Mouse (Mus musculus) forebrain, postnatal 0 days (tissue): ENCODE results near the gene Gabbr2. TPM values are rescaled to one million over a fixed set of nuclear protein-coding genes. Genes with fewer than 3 reads are reported as not detected.

Experiments
- ATAC-seq: fragments of 200-750 bp; cut with Nextera tagmentation; 2 replicates; pipeline ENCODE4 v1.8.0; 2017; ENCODE audit warnings: mild to moderate bottlenecking, moderate library complexity
- DNase-seq: peaks from one replicate; pipeline ENCODE4 v3.0.0-alpha.2; 2015
- H3K27ac ChIP-seq: fragments of 300-500 bp; sonication (generic); 2 replicates; pipeline ENCODE4 v1.5.1; 2014; ENCODE audit warnings: low read depth, mild to moderate bottlenecking, antibody characterized with exemption, low read length, moderate library complexity, mixed read lengths
- H3K27me3 ChIP-seq: fragments of 300-500 bp; sonication (generic); 2 replicates; pipeline ENCODE4 v1.6.1; 2014; ENCODE audit warnings: mild to moderate bottlenecking, low read length, mixed read lengths; ENCODE audit not compliant: insufficient read depth
- H3K36me3 ChIP-seq: fragments of 300-500 bp; sonication (generic); 2 replicates; pipeline ENCODE4 v1.6.1; 2014; ENCODE audit warnings: mild to moderate bottlenecking, moderate library complexity; ENCODE audit not compliant: insufficient read depth
- H3K4me1 ChIP-seq: fragments of 300-500 bp; sonication (generic); 2 replicates; pipeline ENCODE4 v1.6.1; 2014; ENCODE audit warnings: antibody characterized with exemption; ENCODE audit not compliant: insufficient read depth
- H3K4me2 ChIP-seq: fragments of 300-500 bp; sonication (generic); 2 replicates; pipeline ENCODE4 v1.6.1; 2014; ENCODE audit warnings: low read depth, mild to moderate bottlenecking, moderate library complexity
- H3K4me3 ChIP-seq: fragments of 300-500 bp; sonication (generic); 2 replicates; pipeline ENCODE4 v1.5.1; 2014; ENCODE audit warnings: low read depth, low read length, mixed read lengths
- H3K9ac ChIP-seq: fragments of 300-500 bp; sonication (generic); 2 replicates; pipeline ENCODE4 v1.6.1; 2014; ENCODE audit warnings: mild to moderate bottlenecking
- H3K9me3 ChIP-seq: fragments of 300-500 bp; sonication (generic); 2 replicates; pipeline ENCODE4 v1.6.1; 2016; ENCODE audit warnings: low read length
- CTCF ChIP-seq: sonication (generic); IDR thresholded peaks from 2 replicates; pipeline ENCODE4 v1.5.1; 2016; ENCODE audit warnings: antibody characterized with exemption, control low read depth, low read depth
- WGBS: fragments of 180-500 bp; shearing (Covaris S2); extraction: QIAGEN DNeasy Blood & Tissue Kit; methylation state at CpG from one replicate; pipeline ENCODE4 v1.1.7; 2014; 5-methylcytosine and 5-hydroxymethylcytosine counted together
- polyA plus RNA-seq: library from polyadenylated mRNA; unstranded; fragments of >200 nt; fragmentation: Nextera tagmentation; extraction: Ambion mirVana; gene quantifications from 2 replicates; pipeline ENCODE4 v1.2.1, GENCODE M21; 2015
- total RNA-seq: library from RNA; depleted of rRNA; stranded (reverse); fragments of >200 nt; gene quantifications from 2 replicates; pipeline ENCODE4 v1.2.3, GENCODE M21; 2014

Gene Gabbr2
- total and polyA plus RNA-seq, 2 experiments from 2014 or later, result 14.7 to 65.3 TPM

GRCm38 (mm10) chr4:46905152-46905551 is 86.5 kb downstream of the Gabbr2 start:
- Histone ChIP-seq H3K9ac (no peak overlapping the region), H3K4me3 (no peak overlapping the region), H3K27ac (no peak overlapping the region), H3K36me3 (no peaks in the 10 kb centered on the region), H3K4me1 (no peaks in the 10 kb centered on the region; the same call in 1 of the 2 replicates), H3K27me3 (no peaks in the 10 kb centered on the region), H3K9me3 (peaks cover 5% of the 10 kb centered on the region; the same call in 1 of the 2 replicates), H3K4me2 (no peak overlapping the region)
- WGBS, result 63% methylated on average over 3 of the region's 3 CpGs
- no peak for TF ChIP-seq CTCF
- ATAC-seq, result no peak
- no peak for DNase-seq

DNA sequence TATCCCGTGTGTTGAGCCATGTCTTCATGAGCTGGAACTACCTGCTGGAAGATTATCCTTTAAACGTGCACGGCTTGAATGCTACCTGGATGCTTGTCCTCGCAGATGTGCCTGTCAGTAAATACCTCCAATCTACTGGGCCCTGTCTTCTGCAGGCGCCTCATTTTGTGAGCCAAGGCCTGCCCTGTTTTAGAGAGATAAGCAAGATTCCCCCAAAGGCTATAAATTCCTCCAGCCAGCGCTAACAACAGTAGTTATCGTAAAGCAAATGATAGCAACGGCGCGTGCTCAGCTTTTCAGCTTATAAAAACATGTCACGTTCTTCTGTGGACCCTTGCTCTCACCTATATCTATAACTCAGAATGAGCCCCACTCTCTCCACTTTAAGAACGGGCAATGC is 87.5 kb downstream of the Gabbr2 start:
- TF ChIP-seq CTCF, result no peak
- Histone ChIP-seq H3K27me3 (no peaks in the 10 kb centered on the region), H3K4me3 (no peak overlapping the region), H3K4me2 (no peak overlapping the region), H3K9ac (no peak overlapping the region), H3K36me3 (no peaks in the 10 kb centered on the region), H3K27ac (no peak overlapping the region), H3K9me3 (peaks cover 5% of the 10 kb centered on the region; the same call in 1 of the 2 replicates), H3K4me1 (no peaks in the 10 kb centered on the region; the same call in 1 of the 2 replicates)
- 91% methylated on average over 12 of the region's 12 CpGs for WGBS
- ATAC-seq, result no peak
- DNase-seq, result no peak

DNA sequence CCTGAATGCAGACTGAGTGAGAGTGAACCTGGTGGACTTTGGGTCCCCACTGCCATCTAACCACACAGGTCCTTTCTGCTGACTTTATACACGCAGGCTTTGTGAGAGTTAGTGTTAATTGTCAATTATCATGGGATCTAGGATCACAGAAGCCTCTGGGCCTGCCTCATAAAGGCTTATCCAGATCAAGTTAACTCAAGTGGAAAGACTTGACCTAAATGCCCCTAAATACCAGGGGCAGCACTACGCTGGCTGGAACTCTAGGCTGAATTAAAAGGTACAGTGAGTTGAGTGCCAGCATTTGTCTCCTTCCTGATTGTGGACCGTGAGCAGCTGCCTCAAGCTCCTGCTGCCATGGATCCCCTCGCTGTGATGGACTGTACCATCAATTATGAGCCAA is 93.1 kb downstream of the Gabbr2 start:
- H3K36me3 ChIP-seq, result no peaks in the 10 kb centered on the region
- no peak overlapping the region for H3K9ac ChIP-seq
- 33% methylated on average over 4 of the region's 4 CpGs for WGBS
- no peak overlapping the region for H3K4me3 ChIP-seq
- ATAC-seq (no peak), DNase-seq (no peak)
- no peaks in the 10 kb centered on the region for H3K27me3 ChIP-seq
- peaks cover 8% of the 10 kb centered on the region; the same call in 1 of the 2 replicates for H3K4me1 ChIP-seq
- no peak overlapping the region for H3K27ac ChIP-seq
- no peak for TF ChIP-seq CTCF
- no peaks in the 10 kb centered on the region for H3K9me3 ChIP-seq
- H3K4me2 ChIP-seq, result no peak overlapping the region

DNA sequence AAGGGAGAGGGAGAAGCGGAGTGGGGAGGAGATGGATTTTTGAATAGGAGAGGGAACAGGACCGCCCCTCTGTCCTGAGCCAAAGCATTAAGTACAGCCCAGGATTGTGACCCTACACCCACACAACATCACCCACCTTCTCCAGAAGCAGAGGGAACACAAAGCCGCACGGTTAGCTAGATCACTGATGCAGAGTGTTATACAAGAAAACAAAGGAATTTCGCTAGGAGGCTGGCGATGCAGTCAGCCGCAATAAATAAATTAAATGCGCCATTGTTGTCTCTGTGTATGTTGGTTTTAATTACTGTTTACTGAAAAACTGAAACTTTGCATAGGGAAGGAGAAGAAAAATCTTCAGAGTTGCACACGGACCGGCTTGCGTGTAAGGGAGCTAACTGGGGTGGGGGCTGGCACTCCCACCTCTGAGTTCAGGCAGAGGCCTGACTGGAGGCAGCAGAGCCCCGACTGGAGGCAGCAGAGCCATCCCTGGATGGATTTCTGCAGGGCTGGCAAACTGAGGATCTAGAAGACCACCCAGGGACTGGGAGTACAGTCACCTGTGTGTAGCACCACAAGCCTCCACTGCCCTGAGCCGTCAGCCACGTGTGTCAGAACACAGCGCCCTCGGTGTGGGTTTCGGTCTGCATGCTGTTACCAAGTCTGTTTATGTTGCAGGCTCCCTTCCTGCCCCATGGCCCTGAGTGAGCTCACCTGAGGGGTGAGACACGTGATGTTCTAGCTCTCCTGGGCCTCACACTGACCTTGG is 93.9 kb downstream of the Gabbr2 start:
- Histone ChIP-seq H3K27ac (no peak overlapping the region), H3K4me3 (no peak overlapping the region), H3K9ac (no peak overlapping the region), H3K36me3 (no peaks in the 10 kb centered on the region), H3K9me3 (no peaks in the 10 kb centered on the region), H3K4me2 (no peak overlapping the region), H3K27me3 (no peaks in the 10 kb centered on the region), H3K4me1 (peaks cover 8% of the 10 kb centered on the region; the same call in 1 of the 2 replicates)
- no peak for DNase-seq
- WGBS, result 30% methylated on average over 18 of the region's 18 CpGs
- no peak for TF ChIP-seq CTCF
- peak; percentile 45 for ATAC-seq

DNA sequence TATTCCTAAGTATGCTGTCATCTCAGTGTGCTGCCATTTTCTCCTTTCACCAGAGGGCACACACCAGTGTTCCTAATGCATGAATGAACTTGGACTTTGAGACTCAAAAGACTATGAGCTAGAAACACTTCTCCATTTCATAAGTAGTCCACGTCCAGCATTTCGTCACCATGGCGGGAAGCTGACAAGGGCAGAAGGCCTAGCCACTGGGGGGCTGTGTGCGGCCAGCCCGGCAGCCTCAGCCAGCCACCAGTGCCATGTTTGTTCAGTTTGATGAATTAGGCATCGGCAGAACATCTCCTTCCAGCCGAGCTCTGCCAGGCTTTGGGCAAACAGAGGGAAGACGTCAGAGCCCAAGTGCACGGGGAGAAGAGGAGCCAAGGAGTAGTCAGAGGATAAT is 97.5 kb downstream of the Gabbr2 start:
- no peak for TF ChIP-seq CTCF
- Histone ChIP-seq H3K4me2 (no peak overlapping the region), H3K4me3 (no peak overlapping the region), H3K4me1 (0 out of 2 replicates have a peak, but pooled peaks cover 8% of the 10 kb centered on the region), H3K27me3 (no peaks in the 10 kb centered on the region), H3K9me3 (no peaks in the 10 kb centered on the region), H3K9ac (no peak overlapping the region), H3K36me3 (no peaks in the 10 kb centered on the region), H3K27ac (no peak overlapping the region)
- WGBS, result 71% methylated on average over 9 of the region's 9 CpGs
- ATAC-seq (no peak), DNase-seq (no peak)

GRCm38 (mm10) chr4:46889175-46889574 is 102.5 kb downstream of the Gabbr2 start:
- H3K27ac ChIP-seq, result no peak overlapping the region
- 47% methylated on average over 10 of the region's 10 CpGs for WGBS

GRCm38 (mm10) chr4:46885627-46886383 is 105.9 kb downstream of the Gabbr2 start:
- no peak for TF ChIP-seq CTCF
- Histone ChIP-seq H3K27ac (no peak overlapping the region), H3K9me3 (no peaks in the 10 kb centered on the region), H3K4me3 (no peak overlapping the region), H3K36me3 (no peaks in the 10 kb centered on the region), H3K27me3 (no peaks in the 10 kb centered on the region), H3K9ac (no peak overlapping the region), H3K4me1 (no peaks in the 10 kb centered on the region; the same call in 1 of the 2 replicates), H3K4me2 (no peak overlapping the region)
- ATAC-seq (no peak), DNase-seq (no peak)
- WGBS, result 85% methylated on average over 20 of the region's 20 CpGs

More at GRCm38 (mm10) chr4:46889175-46889574, 102.5 kb downstream of the Gabbr2 start:
- Histone ChIP-seq H3K4me3 (no peak overlapping the region), H3K9me3 (no peaks in the 10 kb centered on the region), H3K4me1 (no peaks in the 10 kb centered on the region; the same call in 1 of the 2 replicates), H3K9ac (no peak overlapping the region), H3K4me2 (no peak overlapping the region), H3K27me3 (no peaks in the 10 kb centered on the region), H3K36me3 (no peaks in the 10 kb centered on the region)
- no peak for TF ChIP-seq CTCF
- peak; percentile 88 for ATAC-seq
- DNase-seq, result peak; percentile 81
